Mouse (Mus musculus) lung, postnatal 10 days (tissue): ENCODE results near the gene Ndufs7.
A peak's percentile ranks its signal among the peaks of the same experiment; 100 is the strongest.

Source experiments
- DNase-seq: peaks from one replicate; pipeline ENCODE4 v3.0.0; 2021

Ndufs7 gene

DNA sequence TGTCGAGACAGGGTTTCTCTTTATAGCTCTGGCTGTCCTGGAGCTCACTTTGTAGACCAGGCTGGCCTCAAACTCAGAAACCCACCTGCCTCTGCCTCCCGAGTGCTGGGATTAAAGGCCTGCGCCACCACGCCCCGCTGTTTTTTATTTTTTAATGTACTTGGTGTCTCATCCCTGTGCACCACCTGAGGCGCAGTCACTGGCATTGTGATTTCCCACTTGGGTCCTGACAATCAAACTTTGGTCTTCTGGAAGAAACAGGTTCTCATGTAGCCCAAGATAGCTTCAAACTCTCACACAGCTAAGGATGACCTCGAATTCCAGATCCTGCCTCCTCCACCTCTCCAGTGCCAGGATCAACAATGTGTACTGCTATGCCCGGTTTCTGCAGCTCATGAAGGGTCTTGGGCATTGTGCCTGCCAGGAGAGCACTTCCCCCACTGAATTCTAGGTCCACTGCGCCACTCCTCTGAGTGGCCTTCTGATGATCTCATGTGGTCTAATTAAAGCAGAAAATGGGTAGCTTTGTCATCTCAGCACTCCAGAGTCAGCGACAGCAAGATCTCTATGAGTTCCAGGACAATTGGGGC lies 13.9 kb downstream of the Ndufs7 start:
- DNase-seq: no peak

DNA sequence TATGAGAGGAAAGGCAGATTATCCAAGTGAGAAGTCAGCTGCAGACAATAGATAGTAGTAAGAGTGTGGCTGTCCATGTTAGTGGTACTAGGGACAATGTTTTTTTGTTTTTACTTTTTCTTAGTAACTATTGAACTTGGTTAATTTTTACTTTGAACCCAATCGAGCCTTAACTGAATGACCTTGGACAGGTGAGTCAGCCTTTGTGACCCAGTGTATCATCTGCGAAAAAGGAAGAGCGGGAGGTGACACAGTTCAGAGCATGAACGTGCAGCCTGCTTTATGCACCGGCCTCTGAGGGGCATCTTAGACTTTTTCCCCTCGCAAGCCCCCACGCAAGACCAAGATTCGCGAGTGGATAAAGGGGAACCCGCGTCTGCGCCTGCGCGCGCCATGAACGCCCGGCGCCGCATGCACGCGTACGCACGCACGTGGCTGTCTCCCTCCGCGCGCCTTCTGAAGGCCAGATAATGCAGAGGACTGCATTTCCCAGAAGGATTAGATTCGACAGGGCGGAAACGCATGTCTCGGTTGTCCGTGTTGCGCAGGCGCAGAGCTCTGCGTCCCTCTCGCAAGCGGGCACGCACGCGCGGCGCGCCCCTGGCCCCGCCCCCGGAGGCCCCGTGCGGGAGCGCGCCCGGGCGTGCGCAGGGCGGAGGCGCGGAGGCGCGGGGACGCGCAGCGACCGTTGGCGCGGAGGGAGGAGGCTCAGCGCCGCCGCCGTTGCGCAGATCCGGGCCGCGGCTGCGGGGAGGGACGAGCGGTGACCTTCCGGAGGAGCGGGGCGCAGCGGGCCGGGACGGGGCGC lies 15.6 kb downstream of the Ndufs7 start:
- DNase-seq: peak; percentile 99

DNA sequence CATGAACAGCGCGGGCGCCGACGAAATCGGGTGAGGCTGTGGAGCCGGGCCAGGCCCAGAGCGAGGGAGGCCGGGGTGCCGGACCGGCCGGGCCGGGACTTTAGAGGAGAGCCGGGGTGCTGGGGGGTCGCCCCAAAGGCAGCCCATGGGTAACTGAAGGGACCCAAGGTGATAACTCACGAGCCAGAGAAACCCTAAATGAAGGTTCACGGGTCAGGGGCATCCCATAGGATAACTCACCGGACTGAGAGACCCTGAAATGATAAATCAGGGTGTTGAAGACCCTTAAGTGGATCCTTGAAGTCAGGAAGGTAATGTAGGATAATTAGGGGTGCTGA lies 16.2 kb downstream of the Ndufs7 start:
- no peak for DNase-seq

DNA sequence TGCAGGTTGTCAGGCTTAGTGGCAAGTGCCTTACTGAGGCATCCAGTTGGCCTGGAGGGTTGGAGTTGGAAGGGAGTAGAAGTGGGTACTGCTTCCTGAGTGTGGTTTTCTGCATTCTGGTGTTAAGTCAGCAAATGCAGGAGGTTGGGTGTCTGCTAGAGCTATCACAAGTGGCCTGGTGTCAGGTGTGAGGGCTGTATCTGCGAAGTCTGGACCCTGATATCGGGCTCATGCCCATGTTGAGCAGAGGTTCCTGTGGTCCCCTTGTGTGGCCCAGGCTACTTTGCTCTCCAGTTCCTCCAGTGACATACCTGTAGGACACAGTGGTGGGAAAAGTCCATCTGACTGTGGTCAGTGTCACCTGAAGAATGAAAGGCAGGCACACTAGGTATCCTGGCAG lies 21.2 kb downstream of the Ndufs7 start:
- DNase-seq: no peak

DNA sequence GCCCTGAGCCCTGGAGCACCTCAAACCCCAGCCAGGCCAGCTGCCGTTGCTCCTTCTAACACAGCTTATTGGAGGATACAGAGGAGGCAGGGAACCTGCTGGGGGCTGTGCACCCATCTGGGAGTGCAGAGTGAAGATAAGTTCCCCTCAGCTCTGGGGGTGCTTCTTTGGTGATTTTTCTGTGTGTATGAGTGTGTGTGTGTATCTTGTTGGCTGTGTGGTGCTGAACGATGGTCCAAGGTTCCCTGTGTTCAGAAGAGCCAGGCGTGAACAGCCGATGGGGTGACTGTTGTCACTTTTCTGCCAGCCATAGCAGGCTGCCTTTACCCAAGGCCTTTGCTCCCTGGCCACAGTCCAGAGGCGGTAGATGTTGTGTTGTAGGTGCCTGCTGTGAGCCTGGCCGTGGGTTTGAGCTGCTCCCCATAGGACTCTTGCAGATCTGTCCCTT lies 21.8 kb downstream of the Ndufs7 start:
- DNase-seq: no peak

DNA sequence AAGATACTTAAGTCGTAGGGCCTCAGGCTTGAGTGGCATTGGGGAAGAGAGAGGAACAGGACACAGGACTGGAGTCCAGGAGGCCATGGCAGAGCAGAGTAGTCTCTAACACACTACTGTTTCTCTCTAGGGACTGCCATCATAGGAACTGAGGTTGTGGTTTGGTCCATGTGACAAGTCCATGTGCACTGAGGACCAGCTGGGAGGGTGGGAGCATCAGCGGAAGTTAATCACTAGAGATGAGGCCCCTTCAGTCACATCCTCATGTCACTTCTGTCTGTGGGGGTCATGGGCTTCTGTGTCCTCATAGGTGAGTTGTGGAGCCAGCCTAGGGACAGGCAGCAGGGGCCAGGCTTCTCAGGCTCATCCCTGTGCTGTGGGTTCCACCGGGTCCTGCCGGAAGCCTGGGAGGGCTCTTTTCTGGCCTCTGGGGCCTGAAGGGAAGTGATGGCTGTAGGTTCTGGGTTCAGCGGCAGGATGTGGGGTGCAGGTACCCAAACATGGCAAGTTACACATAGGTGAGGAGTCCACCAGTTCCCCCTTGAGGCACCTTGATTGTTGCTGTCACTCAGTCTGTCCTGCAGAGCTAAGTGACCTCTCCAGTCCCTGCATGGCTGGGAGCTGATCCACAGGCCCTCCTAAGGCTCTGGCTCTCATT lies 22.4 kb downstream of the Ndufs7 start:
- no peak for DNase-seq

DNA sequence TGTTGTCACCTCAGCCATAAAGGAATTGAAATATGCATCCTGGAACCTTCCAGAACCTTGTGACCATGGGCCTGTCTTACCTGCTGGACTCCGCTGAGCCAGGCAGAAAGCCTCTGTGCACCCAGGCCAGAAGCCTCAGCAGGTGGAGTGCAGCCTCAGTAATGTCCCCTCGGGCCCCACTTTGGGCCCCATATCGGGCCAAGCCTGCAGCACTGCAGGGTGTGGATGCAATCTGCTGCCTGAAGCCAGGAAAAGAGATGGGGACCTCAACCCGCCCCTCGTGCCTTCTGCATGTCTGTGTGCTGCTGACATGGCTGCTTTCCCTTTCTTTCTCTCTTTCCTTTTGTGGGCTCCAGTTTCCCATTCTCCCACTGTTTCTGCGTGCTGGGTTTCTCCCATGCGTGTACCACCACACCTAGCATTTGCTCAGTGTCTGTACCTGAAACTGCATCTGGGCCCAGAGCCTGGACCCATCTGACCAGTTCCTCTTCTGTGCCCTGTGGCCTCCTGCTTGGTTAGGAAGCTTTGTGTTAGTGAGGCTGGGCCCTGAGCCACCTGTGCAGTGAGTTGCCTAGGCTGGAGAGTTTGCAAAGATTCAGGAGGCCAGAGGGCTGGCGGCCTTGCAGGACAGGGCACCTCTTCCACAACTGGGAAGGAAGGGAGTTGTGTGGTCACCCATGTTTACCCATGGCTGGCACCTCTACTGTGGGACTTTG lies 23.1 kb downstream of the Ndufs7 start:
- DNase-seq: no peak

DNA sequence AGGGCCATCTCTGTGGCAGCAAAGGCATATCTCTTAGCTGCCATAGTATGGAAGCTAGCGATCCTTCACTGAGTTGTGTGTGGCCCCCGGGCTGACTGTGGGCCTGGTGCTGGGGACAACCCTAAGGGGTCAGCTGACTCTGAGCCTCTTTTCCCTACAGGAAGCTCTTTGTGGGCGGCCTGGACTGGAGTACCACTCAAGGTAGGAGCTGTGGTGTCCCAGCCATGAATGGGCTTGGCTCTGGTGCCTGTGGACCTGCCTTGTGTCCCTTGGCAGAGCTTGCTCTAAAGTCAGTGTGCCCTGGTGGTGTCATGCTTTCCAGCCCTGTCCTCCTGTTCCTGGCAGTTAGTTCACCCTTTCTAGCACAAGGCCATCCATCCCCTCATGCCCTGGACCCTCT lies 24.9 kb downstream of the Ndufs7 start:
- no peak for DNase-seq

DNA sequence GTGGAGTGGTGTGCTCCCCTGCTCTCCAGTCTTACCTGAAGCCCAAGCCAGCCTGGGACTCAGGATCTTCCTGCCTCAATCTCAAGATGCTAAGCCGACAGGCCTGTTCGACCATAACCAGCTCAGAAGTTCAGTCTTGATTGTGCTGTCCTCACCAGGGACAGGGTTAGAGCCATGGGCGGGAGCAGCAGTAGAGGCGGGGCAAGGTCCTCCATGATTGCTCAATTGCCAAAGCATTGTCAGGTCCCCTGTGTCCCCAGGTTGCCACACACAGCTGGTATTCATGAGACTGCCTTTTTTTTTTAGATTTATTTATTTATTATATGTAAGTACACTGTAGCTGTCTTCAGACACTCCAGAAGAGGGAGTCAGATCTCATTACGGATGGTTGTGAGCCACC lies 27.3 kb downstream of the Ndufs7 start:
- no peak for DNase-seq

DNA sequence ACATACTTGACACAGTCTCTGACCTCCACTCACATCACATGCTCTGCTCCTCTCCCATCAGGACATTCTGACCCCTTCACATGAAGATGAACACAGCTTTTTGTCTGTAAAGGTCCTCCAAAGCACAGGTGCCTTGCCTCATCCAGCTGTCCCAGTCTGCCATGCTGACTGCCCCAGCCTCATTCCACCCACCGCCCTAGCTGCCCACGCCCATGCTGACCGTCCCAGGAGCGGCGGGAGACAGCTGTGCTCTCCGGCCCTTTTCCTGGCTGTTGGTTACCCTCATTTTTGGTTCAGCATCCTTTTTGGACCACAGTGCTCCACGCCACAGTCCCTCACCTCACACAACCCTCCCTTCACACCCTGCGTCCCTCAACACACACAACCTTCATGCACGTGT lies 29.5 kb downstream of the Ndufs7 start:
- DNase-seq: no peak

DNA sequence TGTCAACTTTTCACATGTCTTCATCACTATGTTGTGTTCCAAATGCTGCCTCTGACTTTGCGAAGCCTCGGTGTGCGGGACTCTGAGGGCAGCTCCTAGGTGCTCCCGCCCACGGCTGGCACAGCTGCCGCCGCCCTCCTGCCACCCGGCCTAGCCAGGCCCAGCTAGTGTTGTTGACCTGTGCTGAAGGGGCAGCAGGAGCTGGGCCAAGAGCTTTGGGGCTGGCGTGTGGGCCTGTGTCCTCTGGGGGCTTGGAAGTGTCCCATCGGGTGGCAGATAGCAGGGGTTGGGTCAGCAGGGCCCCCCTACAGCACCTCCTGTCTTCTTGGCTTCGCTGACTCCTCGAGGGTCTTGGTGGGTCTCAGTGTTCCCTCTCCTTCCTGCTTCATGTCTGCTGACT lies 30.4 kb downstream of the Ndufs7 start:
- no peak for DNase-seq

DNA sequence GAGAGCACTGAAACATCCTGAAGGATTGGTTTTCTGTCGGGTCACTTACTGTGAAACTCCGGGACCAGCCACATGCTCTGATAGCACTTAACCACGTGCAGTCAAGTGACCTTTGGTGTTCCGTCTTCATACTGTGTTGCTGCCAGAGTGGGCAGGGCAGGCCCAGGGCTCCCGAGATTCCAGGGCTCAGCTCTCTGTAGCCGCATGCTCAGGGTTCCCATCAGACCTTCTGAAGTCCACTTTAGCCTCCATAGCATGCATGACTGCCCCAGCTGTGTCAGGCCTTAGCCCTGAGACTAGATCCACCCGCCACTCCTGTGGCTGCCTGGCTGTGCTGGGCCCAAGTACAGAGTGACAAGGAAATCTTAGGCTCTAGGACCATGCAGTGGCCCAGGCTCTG lies 32.4 kb downstream of the Ndufs7 start:
- no peak for DNase-seq

DNA sequence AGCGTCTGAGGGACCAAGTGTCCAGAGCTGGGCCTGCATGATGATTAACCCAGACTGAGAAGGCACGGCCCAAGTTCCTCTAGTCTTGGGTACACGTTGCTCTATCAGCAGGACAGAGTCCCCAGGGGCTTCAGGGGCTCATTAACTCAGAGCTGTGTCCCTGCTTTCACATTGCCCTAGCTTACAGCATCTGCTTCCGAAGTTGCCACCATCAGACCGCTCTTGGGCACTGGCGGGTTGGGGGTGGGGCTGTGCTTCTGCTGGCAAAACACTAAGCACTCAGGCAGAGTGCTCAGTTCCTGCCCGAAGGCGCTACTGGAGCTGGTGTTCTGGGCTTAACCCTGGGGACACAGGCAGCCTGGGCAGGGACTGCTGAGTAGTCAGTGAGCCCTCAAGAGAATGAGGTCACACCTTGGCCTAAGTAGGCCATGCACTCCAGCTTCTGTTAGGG lies 33.0 kb downstream of the Ndufs7 start:
- DNase-seq: peak; percentile 77

DNA sequence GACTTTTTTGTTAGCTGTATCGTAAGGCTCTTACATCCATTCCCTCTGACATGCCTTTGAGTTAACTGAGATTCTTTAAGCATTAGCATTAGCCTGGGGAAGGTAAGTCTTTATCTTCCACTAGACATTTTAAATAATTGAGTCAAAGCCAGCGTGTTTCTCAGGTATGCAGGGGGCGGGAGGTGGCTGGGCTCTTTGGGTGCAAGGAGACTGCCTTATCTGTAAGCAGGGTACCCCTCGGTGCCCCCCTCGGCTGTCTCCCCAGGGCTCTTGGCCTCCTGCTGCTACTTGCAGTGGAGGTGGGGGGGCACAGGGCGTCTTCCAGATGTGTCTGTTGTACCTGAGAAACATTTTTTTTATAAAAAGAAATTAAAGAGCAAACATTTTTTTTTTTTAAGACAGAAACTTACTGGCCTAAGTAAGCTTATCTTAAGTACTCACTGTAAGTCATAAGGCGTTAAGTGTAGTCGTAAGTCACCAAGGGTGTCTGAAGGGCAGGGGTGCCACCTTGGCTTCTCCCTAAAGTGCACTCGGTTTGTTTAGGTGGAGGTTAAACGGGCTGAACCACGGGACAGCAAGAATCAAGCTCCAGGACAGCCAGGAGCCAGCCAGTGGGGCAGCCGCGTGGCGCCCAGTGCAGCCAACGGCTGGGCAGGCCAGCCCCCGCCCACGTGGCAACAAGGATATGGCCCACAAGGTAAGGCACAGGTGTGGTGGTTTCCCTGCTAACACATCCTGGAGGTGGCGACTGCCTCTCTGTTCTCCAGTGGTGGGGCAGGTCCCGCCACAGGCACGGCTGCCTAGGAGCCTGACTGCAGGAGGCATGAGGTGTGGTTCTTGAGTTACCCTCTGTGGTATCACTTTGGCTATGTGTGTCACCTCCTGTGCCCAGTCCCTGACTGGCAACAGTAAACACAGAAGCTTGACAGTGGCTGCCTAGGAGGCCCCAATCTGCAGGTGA lies 33.8 kb downstream of the Ndufs7 start:
- peak; percentile 56 for DNase-seq

DNA sequence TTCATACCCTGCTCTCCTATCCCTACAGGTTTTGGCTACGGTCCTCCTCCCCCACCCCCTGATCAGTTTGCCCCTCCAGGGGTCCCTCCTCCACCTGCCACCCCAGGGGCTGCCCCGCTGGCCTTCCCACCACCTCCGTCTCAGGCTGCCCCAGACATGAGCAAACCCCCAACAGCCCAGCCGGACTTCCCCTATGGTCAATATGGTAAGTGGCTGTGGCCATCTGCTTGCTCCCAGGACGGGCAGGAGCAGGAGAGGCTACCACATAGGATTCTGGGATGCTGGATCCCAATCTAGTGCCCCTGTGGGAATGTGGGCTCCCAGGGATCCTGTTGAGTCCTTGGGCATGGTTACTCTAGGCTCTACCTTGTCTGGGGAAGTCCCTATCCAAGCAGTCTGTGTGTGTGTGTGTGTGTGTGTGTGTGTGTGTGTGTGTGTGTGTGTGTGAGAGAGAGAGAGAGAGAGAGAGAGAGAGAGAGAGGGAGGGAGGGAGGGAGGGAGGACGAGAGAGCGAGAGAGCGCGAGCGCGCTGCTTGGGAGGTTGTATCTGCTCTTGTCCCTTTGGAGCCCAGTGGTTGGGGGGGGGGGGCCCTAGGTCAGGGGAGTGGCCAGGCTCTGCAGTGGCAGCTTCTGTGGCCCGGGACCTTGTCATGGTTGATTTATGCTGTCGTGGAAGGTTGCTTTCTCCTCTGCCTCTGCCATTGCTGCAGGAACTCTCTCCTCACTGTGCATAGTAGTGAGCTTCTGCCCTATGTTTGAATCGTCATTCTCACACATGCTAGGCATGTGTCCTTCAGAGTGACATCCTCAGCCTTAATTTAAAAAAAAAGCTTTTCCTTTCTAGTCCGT lies 36.5 kb downstream of the Ndufs7 start:
- DNase-seq: no peak

DNA sequence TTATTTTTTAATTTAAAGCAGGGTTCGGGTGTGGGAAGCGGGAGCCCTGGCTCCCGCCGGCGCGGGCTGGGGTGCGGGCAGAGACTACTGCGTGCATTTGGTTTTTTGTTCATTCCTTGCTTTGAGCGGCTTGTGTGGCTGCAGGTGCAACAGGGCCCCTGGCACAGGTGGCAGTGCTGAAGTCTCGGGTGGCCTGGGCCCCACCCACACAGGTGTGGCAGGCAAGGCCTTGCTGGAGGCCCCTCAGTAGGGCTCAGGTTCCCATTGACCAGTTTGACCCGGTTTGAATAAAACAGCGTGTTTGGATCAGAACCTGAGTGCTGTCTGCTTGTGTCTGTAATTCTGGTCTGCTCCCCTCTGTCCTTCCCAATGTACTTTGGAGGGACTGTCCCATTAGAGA lies 39.2 kb downstream of the Ndufs7 start:
- no peak for DNase-seq

DNA sequence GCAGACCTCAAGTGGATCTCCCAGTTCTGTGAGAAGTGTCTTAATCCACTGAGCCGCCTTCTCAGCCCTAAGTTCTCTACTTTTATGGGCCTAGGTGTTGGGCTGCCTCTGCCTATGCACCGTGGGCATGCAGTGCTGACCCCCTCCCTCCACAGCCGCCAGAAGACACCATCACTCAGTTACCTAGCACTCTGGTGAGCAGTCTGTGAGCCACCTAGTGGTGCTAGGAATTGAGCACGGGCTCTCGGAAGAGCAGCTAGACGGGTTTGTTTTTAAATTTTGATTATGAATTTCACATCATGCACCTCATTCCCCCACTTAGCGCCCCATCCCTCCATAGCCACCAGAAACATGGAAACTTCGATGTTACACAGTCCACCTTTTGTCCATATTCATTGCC lies 39.7 kb downstream of the Ndufs7 start:
- no peak for DNase-seq

DNA sequence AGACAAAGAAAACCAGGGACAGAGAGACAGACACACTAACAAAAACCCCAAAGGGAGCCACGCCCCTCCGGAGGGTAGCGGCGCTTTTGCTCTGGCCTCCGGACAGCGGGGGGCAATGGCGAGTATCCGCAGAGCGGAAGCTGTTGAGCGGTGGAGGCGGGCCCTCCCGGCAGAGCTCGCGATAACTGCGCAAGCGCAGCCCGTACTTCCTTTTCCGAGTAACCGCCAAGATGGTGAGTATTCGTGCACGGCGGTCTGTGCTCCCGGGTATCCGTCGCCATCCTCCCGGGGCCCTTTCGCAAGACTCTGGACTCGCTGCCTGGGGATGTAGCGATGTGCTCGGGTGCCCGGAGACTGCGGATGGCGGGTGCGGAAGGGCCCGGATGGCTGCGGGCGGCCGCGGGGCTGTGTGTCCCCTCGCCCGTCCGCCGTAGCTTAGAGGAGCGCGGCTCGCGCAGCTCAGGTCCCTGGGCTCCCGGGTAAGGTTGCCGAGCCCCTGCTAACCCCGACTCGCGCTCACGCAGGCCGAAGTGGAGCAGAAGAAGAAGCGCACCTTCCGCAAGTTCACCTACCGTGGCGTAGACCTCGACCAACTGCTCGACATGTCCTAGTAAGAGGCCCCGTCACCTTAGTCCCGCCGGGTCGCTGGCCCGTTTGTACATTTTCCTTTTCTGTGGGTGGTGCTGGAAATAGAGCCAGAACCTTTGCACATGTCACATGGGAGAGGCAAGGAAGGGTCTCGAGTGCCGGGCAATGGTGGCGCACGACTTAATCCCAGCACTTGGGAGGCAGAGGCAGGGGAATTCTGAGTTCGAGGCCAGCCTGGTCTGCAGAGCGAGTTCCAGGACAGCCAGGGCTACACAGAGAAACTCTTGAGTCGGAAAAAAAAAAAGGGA lies 43.6 kb downstream of the Ndufs7 start, which contains the start of gene Rps15:
Rps15 (plus strand) TSS at position 203 of the 896 bp plus-strand sequence.
- DNase-seq: peak; percentile 98

DNA sequence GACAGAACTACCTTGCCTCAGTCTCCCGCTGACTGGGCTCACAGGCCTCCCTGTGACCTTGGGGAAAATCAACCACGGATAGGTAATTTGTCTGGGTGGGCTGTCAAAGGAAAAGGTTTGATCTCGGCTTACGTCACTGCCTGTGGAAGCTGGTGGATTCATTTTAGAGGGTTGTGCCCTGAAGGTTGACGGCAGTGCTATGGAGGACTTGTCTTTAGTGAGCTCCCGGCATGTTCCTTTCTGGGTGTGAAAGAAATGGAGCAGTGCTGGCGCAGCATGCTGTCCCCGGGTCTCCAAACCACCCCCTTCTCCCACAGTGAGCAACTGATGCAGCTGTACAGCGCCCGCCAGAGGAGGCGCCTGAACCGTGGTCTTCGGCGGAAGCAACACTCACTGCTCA lies 44.4 kb downstream of the Ndufs7 start:
- DNase-seq: no peak

DNA sequence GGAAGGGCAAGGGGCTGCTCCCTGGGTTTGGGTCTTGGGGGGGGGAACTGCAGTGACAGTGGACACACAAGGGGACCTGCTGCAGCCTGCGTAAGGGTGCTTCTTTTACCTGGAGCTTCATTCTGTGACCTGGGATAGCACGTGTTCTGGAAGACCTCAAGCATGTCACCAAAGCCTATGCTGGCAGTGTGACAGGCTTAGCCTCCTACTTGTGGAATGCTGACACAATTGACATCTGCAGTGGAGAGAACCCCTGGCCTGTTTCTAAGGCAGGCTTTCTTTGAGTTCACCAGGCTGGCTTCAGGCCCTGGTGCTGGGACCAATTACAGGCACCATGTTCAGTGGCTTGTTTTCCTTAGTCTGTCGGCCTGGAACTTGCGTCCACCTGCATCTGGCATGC lies 45.4 kb downstream of the Ndufs7 start:
- no peak for DNase-seq
